Mouse (Mus musculus): Measurements from ENCODE around the gene Gm45618.
A peak's percentile ranks its signal among the peaks of the same experiment; 100 is the strongest.

The Gm45618 gene

GRCm38 (mm10) chr7:142093696-142094240 is 26.8 kb downstream of the Gm45618 start:
- no peak for DNase-seq

- DNase-seq, result no peak
Observed at GRCm38 (mm10) chr7:142092991-142093390, 27.5 kb downstream of the Gm45618 start.

GRCm38 (mm10) chr7:142091848-142092247 is 28.7 kb downstream of the Gm45618 start:
- peak; percentile 55 for DNase-seq

GRCm38 (mm10) chr7:142089648-142090447 is 30.7 kb downstream of the Gm45618 start:
- no peak for DNase-seq

GRCm38 (mm10) chr7:142088886-142089285 is 31.6 kb downstream of the Gm45618 start:
- peak; percentile 24 for DNase-seq

- no peak for DNase-seq
Observed at GRCm38 (mm10) chr7:142087069-142087652, 33.4 kb downstream of the Gm45618 start.

- DNase-seq, result no peak
Observed at GRCm38 (mm10) chr7:142086159-142086905, 34.2 kb downstream of the Gm45618 start.

GRCm38 (mm10) chr7:142084820-142085219 is 35.7 kb downstream of the Gm45618 start:
- peak; percentile 73 for DNase-seq

GRCm38 (mm10) chr7:142084395-142084794 is 36.1 kb downstream of the Gm45618 start:
- DNase-seq, result no peak

GRCm38 (mm10) chr7:142083588-142084317 is 36.8 kb downstream of the Gm45618 start:
- DNase-seq, result peak; percentile 47

- DNase-seq, result no peak
Observed at GRCm38 (mm10) chr7:142082607-142083006, 37.9 kb downstream of the Gm45618 start.

GRCm38 (mm10) chr7:142082179-142082578 is 38.4 kb downstream of the Gm45618 start:
- DNase-seq, result no peak

GRCm38 (mm10) chr7:142081736-142082135 is 38.8 kb downstream of the Gm45618 start:
- no peak for DNase-seq

GRCm38 (mm10) chr7:142080876-142081275 is 39.7 kb downstream of the Gm45618 start:
- no peak for DNase-seq

GRCm38 (mm10) chr7:142079365-142079764 is 41.2 kb downstream of the Gm45618 start:
- no peak for DNase-seq

GRCm38 (mm10) chr7:142077138-142077537 is 43.4 kb downstream of the Gm45618 start:
- DNase-seq, result no peak

GRCm38 (mm10) chr7:142074146-142074886 is 46.2 kb downstream of the Gm45618 start:
- no peak for DNase-seq

- no peak for DNase-seq
Observed at GRCm38 (mm10) chr7:142071717-142072116, 48.8 kb downstream of the Gm45618 start.

- DNase-seq, result no peak
Observed at GRCm38 (mm10) chr7:142071212-142071578, 49.3 kb downstream of the Gm45618 start.

GRCm38 (mm10) chr7:142070458-142071211 is 49.9 kb downstream of the Gm45618 start:
- DNase-seq, result peak; percentile 70
